Mouse (Mus musculus): Measurements from ENCODE around the gene Sdk1. TPM values are rescaled to one million over a fixed set of nuclear protein-coding genes. Genes with fewer than 3 reads are reported as not detected.
A peak's percentile ranks its signal among the peaks of the same experiment; 100 is the strongest.

Sdk1 gene
- polyA plus RNA-seq, 1 experiment from 2014 or later, result 2.3 TPM

DNA sequence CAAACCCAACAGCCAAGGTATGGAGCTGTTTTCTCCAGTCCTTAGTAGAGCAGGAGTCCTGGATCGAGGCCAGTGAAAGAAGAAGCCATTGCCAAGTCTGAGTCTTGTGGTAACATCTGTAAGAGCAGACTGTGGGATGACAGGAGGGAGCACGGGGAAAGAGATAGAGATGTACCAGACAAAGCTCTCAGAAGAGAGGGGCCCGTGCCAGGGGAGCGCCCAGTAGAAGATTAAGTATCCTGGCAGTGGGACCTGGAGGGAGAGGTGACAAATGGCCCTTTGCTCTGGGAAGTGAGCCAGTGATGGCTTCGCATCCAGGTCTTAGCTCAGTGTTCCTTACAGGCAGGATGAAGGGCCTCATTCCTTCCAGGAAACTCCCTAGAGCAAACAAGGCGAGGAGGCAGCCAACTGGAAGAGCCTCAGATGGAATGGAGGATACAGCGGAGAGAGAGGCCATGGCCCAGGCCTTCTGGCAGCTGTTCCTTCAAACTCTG lies 450.2 kb downstream of the Sdk1 start:
- 84% methylated on average over 7 of the region's 7 CpGs for WGBS
- H3K27ac ChIP-seq (ENCODE audit: low read depth, low read length), result no peak overlapping the region
- ATAC-seq (ENCODE audit: insufficient read depth, low FRiP score, low TSS enrichment) (no peak), DNase-seq (ENCODE audit: low spot score) (no peak)
- H3K4me3 ChIP-seq (ENCODE audit: low read depth, low read length), result no peak overlapping the region
- H3K9me3 ChIP-seq (ENCODE audit: control insufficient read depth, low read length), result no peaks in the 10 kb centered on the region
- H3K36me3 ChIP-seq (ENCODE audit: control insufficient read depth, insufficient read depth, low read length), result no peaks in the 10 kb centered on the region
- H3K27me3 ChIP-seq (ENCODE audit: control insufficient read depth, insufficient read depth, low read length), result no peaks in the 10 kb centered on the region
- H3K4me1 ChIP-seq (ENCODE audit: control insufficient read depth, insufficient read depth, low read length), result 0 out of 2 replicates have a peak, but pooled peaks cover 2% of the 10 kb centered on the region
- no peak overlapping the region for H3K4me2 ChIP-seq (ENCODE audit: low read depth)
- H3K9ac ChIP-seq (ENCODE audit: low read length), result no peak overlapping the region

DNA sequence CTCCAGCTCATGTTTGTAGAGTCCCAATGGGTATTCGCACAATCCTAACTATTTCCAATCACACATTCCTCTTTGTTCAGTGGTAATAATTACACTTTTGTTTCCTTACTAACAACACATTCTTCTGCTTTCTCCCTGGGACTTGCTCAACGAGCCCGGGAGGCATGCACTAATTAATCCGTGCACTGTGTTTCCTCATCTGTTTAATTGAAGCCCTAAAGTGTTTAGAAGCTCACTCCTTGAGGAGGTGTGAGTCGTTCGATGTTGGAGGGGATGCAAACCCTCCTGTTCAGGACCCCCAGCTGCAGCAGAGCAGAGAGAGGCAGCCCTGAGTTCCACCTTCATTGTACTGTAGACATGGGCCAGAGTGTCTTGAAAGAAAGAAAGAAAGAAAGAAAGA lies 452.4 kb downstream of the Sdk1 start:
- WGBS, result 64% methylated on average over 6 of the region's 6 CpGs

DNA sequence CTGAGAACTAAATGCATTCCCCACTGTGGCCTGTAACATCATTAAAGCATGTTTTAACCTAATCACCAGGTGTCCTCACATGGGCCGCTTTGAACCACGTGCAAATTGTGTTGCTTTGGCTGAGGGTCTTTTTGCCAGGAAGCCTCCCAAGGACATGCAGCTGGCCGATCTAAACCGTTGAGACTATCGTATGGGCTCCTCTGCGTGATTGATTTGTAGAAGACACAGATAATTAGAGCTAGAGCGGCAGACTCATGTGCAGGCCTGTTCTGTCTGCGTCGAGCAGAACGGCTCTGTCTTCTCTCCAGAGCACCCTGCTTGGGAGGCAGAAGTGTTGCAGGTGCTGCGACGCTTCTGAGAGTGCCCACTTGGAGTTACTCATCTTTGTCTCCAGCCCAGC lies 453.6 kb downstream of the Sdk1 start:
- no peak for ATAC-seq (ENCODE audit: insufficient read depth, low FRiP score, low TSS enrichment)

More for the DNA sequence above, 452.4 kb downstream of the Sdk1 start:
- Histone ChIP-seq H3K4me2 (ENCODE audit: low read depth) (no peak overlapping the region), H3K27ac (ENCODE audit: low read depth, low read length) (no peak overlapping the region), H3K4me3 (ENCODE audit: low read depth, low read length) (no peak overlapping the region), H3K27me3 (ENCODE audit: control insufficient read depth, insufficient read depth, low read length) (no peaks in the 10 kb centered on the region), H3K9ac (ENCODE audit: low read length) (no peak overlapping the region), H3K4me1 (ENCODE audit: control insufficient read depth, insufficient read depth, low read length) (0 out of 2 replicates have a peak, but pooled peaks cover 2% of the 10 kb centered on the region), H3K9me3 (ENCODE audit: control insufficient read depth, low read length) (no peaks in the 10 kb centered on the region), H3K36me3 (ENCODE audit: control insufficient read depth, insufficient read depth, low read length) (no peaks in the 10 kb centered on the region)
- DNase-seq (ENCODE audit: low spot score) (no peak), ATAC-seq (ENCODE audit: insufficient read depth, low FRiP score, low TSS enrichment) (no peak)

DNA sequence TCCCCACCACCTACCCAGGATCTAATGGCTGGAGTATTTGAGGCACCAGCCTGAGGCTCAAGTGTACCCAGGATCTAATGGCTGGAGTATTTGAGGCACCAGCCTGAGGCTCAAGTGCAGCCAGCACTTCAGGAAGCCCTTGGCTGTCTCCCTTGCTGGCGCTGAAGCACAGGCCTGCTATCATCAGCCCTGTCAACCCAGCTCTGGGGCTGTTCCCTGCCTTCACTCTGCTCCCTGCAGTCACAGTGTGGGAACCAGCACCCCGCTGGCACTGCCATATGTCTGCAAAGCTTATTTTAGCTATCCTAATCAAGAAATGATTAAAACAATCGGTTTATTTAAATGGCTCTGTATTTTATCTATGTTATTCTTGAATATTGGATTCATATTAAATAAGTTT lies 457.1 kb downstream of the Sdk1 start:
- H3K36me3 ChIP-seq (ENCODE audit: control insufficient read depth, insufficient read depth, low read length), result no peaks in the 10 kb centered on the region
- H3K9ac ChIP-seq (ENCODE audit: low read length), result no peak overlapping the region
- H3K27ac ChIP-seq (ENCODE audit: low read depth, low read length), result no peak overlapping the region
- ATAC-seq (ENCODE audit: insufficient read depth, low FRiP score, low TSS enrichment) (no peak), DNase-seq (ENCODE audit: low spot score) (no peak)
- no peak overlapping the region for H3K4me2 ChIP-seq (ENCODE audit: low read depth)
- WGBS, result 56% methylated on average over 3 of the region's 3 CpGs
- no peaks in the 10 kb centered on the region for H3K27me3 ChIP-seq (ENCODE audit: control insufficient read depth, insufficient read depth, low read length)
- no peaks in the 10 kb centered on the region for H3K9me3 ChIP-seq (ENCODE audit: control insufficient read depth, low read length)
- no peak overlapping the region for H3K4me3 ChIP-seq (ENCODE audit: low read depth, low read length)
- no peaks in the 10 kb centered on the region for H3K4me1 ChIP-seq (ENCODE audit: control insufficient read depth, insufficient read depth, low read length)

More for the DNA sequence above, 453.6 kb downstream of the Sdk1 start:
- Histone ChIP-seq H3K4me3 (ENCODE audit: low read depth, low read length) (no peak overlapping the region), H3K9me3 (ENCODE audit: control insufficient read depth, low read length) (no peaks in the 10 kb centered on the region), H3K4me2 (ENCODE audit: low read depth) (no peak overlapping the region), H3K4me1 (ENCODE audit: control insufficient read depth, insufficient read depth, low read length) (0 out of 2 replicates have a peak, but pooled peaks cover 2% of the 10 kb centered on the region), H3K27ac (ENCODE audit: low read depth, low read length) (no peak overlapping the region), H3K27me3 (ENCODE audit: control insufficient read depth, insufficient read depth, low read length) (no peaks in the 10 kb centered on the region), H3K36me3 (ENCODE audit: control insufficient read depth, insufficient read depth, low read length) (no peaks in the 10 kb centered on the region), H3K9ac (ENCODE audit: low read length) (no peak overlapping the region)
- no peak for DNase-seq (ENCODE audit: low spot score)
- 42% methylated on average over 12 of the region's 12 CpGs for WGBS

DNA sequence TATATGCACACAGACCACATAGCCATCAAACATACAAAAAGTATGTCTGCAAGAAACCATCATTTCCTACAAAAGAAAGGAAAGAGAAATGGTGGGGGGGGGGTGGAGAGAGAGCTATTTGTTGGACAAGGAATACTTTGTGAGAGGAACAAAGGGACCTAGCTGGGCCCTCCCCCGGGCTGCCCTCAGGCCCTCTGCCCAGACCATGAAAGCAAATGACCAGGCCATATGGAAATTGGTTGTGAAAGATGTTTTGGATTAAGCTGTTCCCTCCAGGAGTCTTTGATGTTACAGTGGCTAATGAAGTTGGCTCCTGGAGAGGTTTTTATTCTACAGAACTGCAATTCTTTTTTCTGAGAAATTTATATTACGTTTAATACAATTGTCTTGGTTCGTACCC lies 479.5 kb downstream of the Sdk1 start:
- Histone ChIP-seq H3K4me1 (ENCODE audit: control insufficient read depth, insufficient read depth, low read length) (no peaks in the 10 kb centered on the region), H3K9me3 (ENCODE audit: control insufficient read depth, low read length) (no peaks in the 10 kb centered on the region), H3K27me3 (ENCODE audit: control insufficient read depth, insufficient read depth, low read length) (no peaks in the 10 kb centered on the region), H3K4me3 (ENCODE audit: low read depth, low read length) (no peak overlapping the region), H3K9ac (ENCODE audit: low read length) (no peak overlapping the region), H3K27ac (ENCODE audit: low read depth, low read length) (no peak overlapping the region), H3K4me2 (ENCODE audit: low read depth) (no peak overlapping the region), H3K36me3 (ENCODE audit: control insufficient read depth, insufficient read depth, low read length) (no peaks in the 10 kb centered on the region)
- ATAC-seq (ENCODE audit: insufficient read depth, low FRiP score, low TSS enrichment) (no peak), DNase-seq (ENCODE audit: low spot score) (peak; percentile 33)
- WGBS, result 41% methylated on average over 3 of the region's 3 CpGs

DNA sequence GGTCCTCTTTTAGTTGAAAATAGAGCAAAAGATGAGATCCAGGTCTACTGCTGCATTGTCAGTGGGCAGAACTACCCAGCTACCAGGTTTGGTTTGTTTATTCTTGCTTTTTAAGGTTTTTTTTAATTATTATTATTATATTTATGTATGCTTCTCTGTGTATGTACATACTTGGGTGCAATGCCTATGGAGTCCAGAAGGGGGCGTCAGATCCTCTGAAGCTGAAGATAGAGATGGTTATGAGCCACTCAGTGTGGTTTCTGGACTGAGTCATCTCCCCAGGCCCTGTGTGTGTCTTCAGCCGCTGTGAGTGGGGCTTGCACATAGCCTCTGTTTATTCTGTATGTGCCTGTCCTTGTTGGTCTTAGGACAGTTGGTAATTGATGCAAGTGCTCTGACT lies 486.7 kb downstream of the Sdk1 start:
- Histone ChIP-seq H3K4me1 (ENCODE audit: control insufficient read depth, insufficient read depth, low read length) (no peaks in the 10 kb centered on the region), H3K27me3 (ENCODE audit: control insufficient read depth, insufficient read depth, low read length) (no peaks in the 10 kb centered on the region), H3K27ac (ENCODE audit: low read depth, low read length) (no peak overlapping the region), H3K4me2 (ENCODE audit: low read depth) (no peak overlapping the region), H3K4me3 (ENCODE audit: low read depth, low read length) (no peak overlapping the region), H3K9me3 (ENCODE audit: control insufficient read depth, low read length) (no peaks in the 10 kb centered on the region), H3K36me3 (ENCODE audit: control insufficient read depth, insufficient read depth, low read length) (no peaks in the 10 kb centered on the region), H3K9ac (ENCODE audit: low read length) (no peak overlapping the region)
- DNase-seq (ENCODE audit: low spot score) (no peak), ATAC-seq (ENCODE audit: insufficient read depth, low FRiP score, low TSS enrichment) (no peak)
- 67% methylated on average over 2 of the region's 2 CpGs for WGBS

DNA sequence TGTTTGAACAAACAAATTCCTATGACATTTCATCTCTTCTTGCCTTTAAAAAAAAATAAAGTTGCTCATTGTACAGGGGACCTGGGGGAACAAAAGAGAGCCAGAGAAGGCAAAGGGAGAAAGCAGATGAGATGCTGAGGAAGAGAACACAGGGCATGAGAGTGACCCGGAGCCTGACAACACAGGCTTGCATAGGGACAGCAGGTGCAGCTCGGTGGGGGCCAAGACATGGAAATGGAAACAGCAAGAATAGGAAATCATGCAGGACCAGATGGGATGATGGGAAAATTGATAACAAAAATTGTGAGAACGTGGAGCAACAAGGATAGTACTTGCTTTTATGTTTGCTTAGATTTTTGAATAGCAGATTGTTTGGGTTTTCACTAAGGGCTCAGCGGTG lies 488.7 kb downstream of the Sdk1 start:
- no peak overlapping the region for H3K27ac ChIP-seq (ENCODE audit: low read depth, low read length)
- no peak overlapping the region for H3K4me3 ChIP-seq (ENCODE audit: low read depth, low read length)
- no peaks in the 10 kb centered on the region for H3K4me1 ChIP-seq (ENCODE audit: control insufficient read depth, insufficient read depth, low read length)
- DNase-seq (ENCODE audit: low spot score), result no peak
- no peak overlapping the region for H3K9ac ChIP-seq (ENCODE audit: low read length)
- no peak overlapping the region for H3K4me2 ChIP-seq (ENCODE audit: low read depth)
- H3K9me3 ChIP-seq (ENCODE audit: control insufficient read depth, low read length), result no peaks in the 10 kb centered on the region
- 74% methylated on average over 4 of the region's 4 CpGs for WGBS
- no peaks in the 10 kb centered on the region for H3K36me3 ChIP-seq (ENCODE audit: control insufficient read depth, insufficient read depth, low read length)
- ATAC-seq (ENCODE audit: insufficient read depth, low FRiP score, low TSS enrichment), result no peak
- H3K27me3 ChIP-seq (ENCODE audit: control insufficient read depth, insufficient read depth, low read length), result no peaks in the 10 kb centered on the region

DNA sequence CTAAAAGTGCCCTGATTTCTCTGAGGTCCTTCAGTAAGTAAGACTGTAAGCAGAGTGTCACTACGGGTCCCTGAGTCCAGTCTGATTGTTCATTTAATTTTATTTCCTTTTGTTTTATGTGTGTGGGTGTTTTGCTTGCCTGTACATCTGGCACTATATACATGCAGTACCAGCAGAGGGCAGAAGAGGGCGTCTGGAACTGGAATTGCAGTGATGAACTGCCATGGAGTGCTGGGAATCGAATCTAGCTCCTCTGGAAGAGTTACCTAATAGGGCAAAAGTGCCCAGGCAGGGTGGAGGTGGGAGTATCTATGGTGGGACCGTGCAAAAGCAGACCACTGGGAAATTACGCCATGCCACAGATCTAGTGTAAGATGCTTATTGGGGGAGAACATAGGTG lies 497.4 kb downstream of the Sdk1 start:
- ATAC-seq (ENCODE audit: insufficient read depth, low FRiP score, low TSS enrichment), result no peak
- Histone ChIP-seq H3K27me3 (ENCODE audit: control insufficient read depth, insufficient read depth, low read length) (no peaks in the 10 kb centered on the region), H3K27ac (ENCODE audit: low read depth, low read length) (no peak overlapping the region), H3K4me3 (ENCODE audit: low read depth, low read length) (no peak overlapping the region), H3K9me3 (ENCODE audit: control insufficient read depth, low read length) (no peaks in the 10 kb centered on the region), H3K4me2 (ENCODE audit: low read depth) (no peak overlapping the region), H3K4me1 (ENCODE audit: control insufficient read depth, insufficient read depth, low read length) (no peaks in the 10 kb centered on the region), H3K36me3 (ENCODE audit: control insufficient read depth, insufficient read depth, low read length) (no peaks in the 10 kb centered on the region), H3K9ac (ENCODE audit: low read length) (no peak overlapping the region)
- WGBS, result 74% methylated on average over 5 of the region's 5 CpGs
- DNase-seq (ENCODE audit: low spot score), result no peak

DNA sequence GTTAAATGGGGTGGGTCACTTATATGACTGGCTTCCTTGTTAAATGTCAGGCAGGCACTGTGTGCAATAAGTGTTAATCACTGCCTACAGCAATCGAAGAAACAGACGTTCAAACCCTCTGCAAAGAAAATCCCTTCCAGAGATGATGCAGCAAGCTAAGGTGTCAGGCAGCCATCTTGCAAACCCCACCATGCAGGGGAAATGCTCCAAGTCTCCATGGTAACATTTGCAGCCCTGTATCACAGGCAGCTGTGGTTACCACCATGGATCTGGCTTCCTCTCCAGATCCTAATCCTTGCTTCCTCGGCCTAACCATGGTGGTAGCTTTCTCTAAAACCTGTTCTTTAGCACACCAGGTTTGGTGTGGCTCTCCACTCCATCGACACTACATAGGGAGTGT lies 507.5 kb downstream of the Sdk1 start:
- H3K9ac ChIP-seq (ENCODE audit: low read length), result no peak overlapping the region
- H3K9me3 ChIP-seq (ENCODE audit: control insufficient read depth, low read length), result no peaks in the 10 kb centered on the region
- H3K4me3 ChIP-seq (ENCODE audit: low read depth, low read length), result no peak overlapping the region
- H3K4me2 ChIP-seq (ENCODE audit: low read depth), result no peak overlapping the region
- no peaks in the 10 kb centered on the region for H3K4me1 ChIP-seq (ENCODE audit: control insufficient read depth, insufficient read depth, low read length)
- H3K27ac ChIP-seq (ENCODE audit: low read depth, low read length), result no peak overlapping the region
- no peaks in the 10 kb centered on the region for H3K27me3 ChIP-seq (ENCODE audit: control insufficient read depth, insufficient read depth, low read length)
- H3K36me3 ChIP-seq (ENCODE audit: control insufficient read depth, insufficient read depth, low read length), result no peaks in the 10 kb centered on the region
- ATAC-seq (ENCODE audit: insufficient read depth, low FRiP score, low TSS enrichment) (no peak), DNase-seq (ENCODE audit: low spot score) (no peak)
- WGBS, result 84% methylated on average over 4 of the region's 4 CpGs
